Mouse (Mus musculus) stomach, embryonic 15.5 days (tissue): ENCODE results near the gene Mmel1. TPM values are rescaled to one million over a fixed set of nuclear protein-coding genes. Genes with fewer than 3 reads are reported as not detected.
A peak's percentile ranks its signal among the peaks of the same experiment; 100 is the strongest.

ENCODE experiments used
- ATAC-seq: fragments of 200-750 bp; cut with Nextera tagmentation; 2 replicates; pipeline ENCODE4 v1.8.0; 2017; ENCODE audit warnings: low read depth, moderate number of reproducible peaks, moderate TSS enrichment; ENCODE audit not compliant: insufficient read depth, low FRiP score
- H3K27ac ChIP-seq: fragments of 300-500 bp; sonication (generic); 2 replicates; pipeline ENCODE4 v1.5.1; 2015; ENCODE audit warnings: mild to moderate bottlenecking, inconsistent platforms
- H3K27me3 ChIP-seq: fragments of 300-500 bp; sonication (generic); replicated peaks from 2 replicates; pipeline ENCODE4 v1.6.1; 2015; ENCODE audit warnings: inconsistent platforms
- H3K36me3 ChIP-seq: fragments of 300-500 bp; sonication (generic); 2 replicates; pipeline ENCODE4 v1.6.1; 2015; ENCODE audit warnings: inconsistent platforms
- H3K4me1 ChIP-seq: fragments of 300-500 bp; sonication (generic); 2 replicates; pipeline ENCODE4 v1.6.1; 2015; ENCODE audit warnings: inconsistent platforms
- H3K4me2 ChIP-seq: fragments of 300-500 bp; sonication (generic); 2 replicates; pipeline ENCODE4 v1.6.1; 2015; ENCODE audit warnings: mild to moderate bottlenecking, inconsistent platforms
- H3K4me3 ChIP-seq: fragments of 300-500 bp; sonication (generic); replicated peaks from 2 replicates; pipeline ENCODE4 v1.5.1; 2015; ENCODE audit warnings: inconsistent platforms
- H3K9ac ChIP-seq: fragments of 300-500 bp; sonication (generic); 2 replicates; pipeline ENCODE4 v1.6.1; 2015; ENCODE audit warnings: inconsistent platforms
- H3K9me3 ChIP-seq: fragments of 300-500 bp; sonication (generic); 2 replicates; pipeline ENCODE4 v1.6.1; 2016; ENCODE audit warnings: inconsistent platforms
- WGBS: fragments of 180-500 bp; shearing (Covaris S2); methylation state at CpG from one replicate; pipeline ENCODE4 v1.1.7; 2015; 5-methylcytosine and 5-hydroxymethylcytosine counted together
- polyA plus RNA-seq: library from polyadenylated mRNA; unstranded; fragments of >200 nt; fragmentation: Nextera tagmentation; extraction: Ambion mirVana; gene quantifications from 2 replicates; pipeline ENCODE4 v1.2.1, GENCODE M21; 2015

Mmel1 gene
- polyA plus RNA-seq, 1 experiment from 2014 or later = 0.21 TPM

GRCm38 (mm10) chr4:154853881-154854280 lies 15.5 kb upstream of the Mmel1 start:
- H3K27me3 ChIP-seq = peaks cover 22% of the 10 kb centered on the region
- H3K9me3 ChIP-seq = no peaks in the 10 kb centered on the region
- no peaks in the 10 kb centered on the region for H3K36me3 ChIP-seq
- no peak overlapping the region for H3K4me2 ChIP-seq
- H3K27ac ChIP-seq = no peak overlapping the region
- no peak for ATAC-seq
- WGBS = 63% methylated on average over 4 of the region's 4 CpGs
- no peak overlapping the region for H3K4me3 ChIP-seq
- peaks cover 5% of the 10 kb centered on the region; the same call in 1 of the 2 replicates for H3K4me1 ChIP-seq
- H3K9ac ChIP-seq = no peak overlapping the region

DNA sequence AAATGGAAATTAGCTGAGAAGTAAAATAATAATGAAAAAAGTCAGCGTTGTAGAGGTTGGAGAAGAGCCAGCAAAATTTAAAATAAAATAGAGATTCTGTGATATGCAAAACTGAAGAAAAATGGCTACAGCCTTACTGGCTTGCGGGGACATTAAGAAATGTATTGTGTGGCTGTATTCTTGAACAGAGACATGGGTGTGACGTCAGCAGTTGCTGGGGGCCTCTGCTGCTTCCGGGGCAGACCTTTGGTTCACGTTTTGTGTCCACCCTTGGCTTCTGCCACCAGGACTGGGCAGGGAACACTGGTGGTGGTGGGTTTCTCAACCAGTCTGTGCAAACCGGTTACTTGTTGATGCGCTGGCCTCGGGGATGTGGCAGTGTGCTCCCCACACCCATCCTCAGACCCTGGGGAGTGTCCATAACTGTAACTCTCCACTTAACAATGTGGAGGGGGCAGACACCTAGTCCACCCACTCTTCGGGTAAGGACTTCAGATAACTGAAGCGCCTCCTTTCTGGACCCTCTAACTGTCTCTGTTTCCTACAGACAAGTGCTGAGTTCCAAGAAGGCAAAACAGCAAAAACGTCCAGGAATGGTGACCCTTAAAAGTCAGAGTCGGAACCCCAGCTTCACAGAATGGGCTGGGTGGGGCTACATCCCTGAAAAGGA lies 14.6 kb upstream of the Mmel1 start:
- H3K9ac ChIP-seq = no peak overlapping the region
- H3K9me3 ChIP-seq = no peaks in the 10 kb centered on the region
- no peak overlapping the region for H3K27ac ChIP-seq
- H3K4me1 ChIP-seq = peaks cover 5% of the 10 kb centered on the region; the same call in 1 of the 2 replicates
- H3K4me3 ChIP-seq = no peak overlapping the region
- no peaks in the 10 kb centered on the region for H3K36me3 ChIP-seq
- H3K27me3 ChIP-seq = peaks cover 22% of the 10 kb centered on the region
- WGBS = 54% methylated on average over 12 of the region's 12 CpGs
- no peak for ATAC-seq
- no peak overlapping the region for H3K4me2 ChIP-seq

- peak; percentile 89 for ATAC-seq
- WGBS = under 1% methylated on average over 109 of the region's 110 CpGs
Observed at GRCm38 (mm10) chr4:154855721-154856479, 13.5 kb upstream of the Mmel1 start.

DNA sequence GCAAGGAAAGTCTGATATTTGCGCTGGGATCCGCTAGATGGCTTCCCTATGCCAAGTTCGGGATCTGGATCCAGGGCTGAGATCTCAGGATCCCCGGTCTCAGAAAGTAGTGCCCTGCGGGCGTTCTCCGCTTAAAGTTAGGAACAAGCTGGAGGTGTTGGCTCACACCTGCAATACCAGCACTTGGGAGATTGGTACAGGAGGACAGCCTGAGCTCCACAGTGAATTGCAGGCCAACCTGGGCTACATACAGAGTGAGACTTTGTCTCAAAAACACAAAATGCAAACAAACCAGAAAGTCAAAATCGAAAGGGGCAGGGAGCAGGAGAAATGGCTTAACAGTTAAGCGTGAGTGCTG lies 12.9 kb upstream of the Mmel1 start:
- Histone ChIP-seq H3K9ac (no peak overlapping the region), H3K27me3 (peaks cover 22% of the 10 kb centered on the region), H3K4me1 (peaks cover 5% of the 10 kb centered on the region; the same call in 1 of the 2 replicates), H3K9me3 (no peaks in the 10 kb centered on the region), H3K36me3 (no peaks in the 10 kb centered on the region), H3K4me3 (peak overlapping the region; percentile 52), H3K4me2 (peak overlapping the region; percentile 97), H3K27ac (no peak overlapping the region)
- no peak for ATAC-seq
- WGBS = 13% methylated on average over 9 of the region's 9 CpGs

More at GRCm38 (mm10) chr4:154855721-154856479, 13.5 kb upstream of the Mmel1 start:
- Histone ChIP-seq H3K4me2 (peak overlapping the region; percentile 97), H3K9ac (0 out of 2 replicates have a peak overlapping the region, but pooled peaks have one; percentile 6), H3K36me3 (no peaks in the 10 kb centered on the region), H3K9me3 (no peaks in the 10 kb centered on the region), H3K27me3 (peaks cover 22% of the 10 kb centered on the region), H3K27ac (no peak overlapping the region), H3K4me3 (peak overlapping the region; percentile 52), H3K4me1 (peaks cover 5% of the 10 kb centered on the region; the same call in 1 of the 2 replicates)

DNA sequence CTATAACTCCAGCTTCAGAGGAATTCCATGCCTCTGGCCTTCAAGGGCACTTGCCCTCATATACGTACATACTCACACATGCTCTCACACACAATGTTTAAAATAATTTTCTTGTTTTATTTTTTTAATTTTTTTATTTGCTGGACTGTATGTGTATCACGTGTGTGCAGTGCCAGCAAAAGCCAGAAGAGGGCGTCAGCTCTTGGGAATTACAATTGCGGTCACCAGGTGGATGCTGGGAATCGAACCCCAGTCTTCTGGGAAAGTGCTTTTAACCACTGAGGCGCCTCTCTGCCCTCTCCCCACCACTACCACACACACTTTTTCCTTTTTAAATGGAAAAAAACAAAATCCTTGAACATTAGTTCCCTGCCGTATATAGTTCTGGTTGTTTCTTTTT lies 12.5 kb upstream of the Mmel1 start:
- WGBS = 81% methylated on average over 7 of the region's 7 CpGs
- no peak overlapping the region for H3K9ac ChIP-seq
- H3K27me3 ChIP-seq = peaks cover 22% of the 10 kb centered on the region
- no peaks in the 10 kb centered on the region for H3K9me3 ChIP-seq
- H3K4me2 ChIP-seq = peak overlapping the region; percentile 97
- peaks cover 5% of the 10 kb centered on the region; the same call in 1 of the 2 replicates for H3K4me1 ChIP-seq
- ATAC-seq = no peak
- peak overlapping the region; percentile 52; the same call in 1 of the 2 replicates for H3K4me3 ChIP-seq
- H3K27ac ChIP-seq = no peak overlapping the region
- H3K36me3 ChIP-seq = no peaks in the 10 kb centered on the region

GRCm38 (mm10) chr4:154857366-154858240 lies 11.8 kb upstream of the Mmel1 start:
- Histone ChIP-seq H3K4me2 (no peak overlapping the region), H3K27me3 (peaks cover 22% of the 10 kb centered on the region), H3K27ac (no peak overlapping the region), H3K9me3 (no peaks in the 10 kb centered on the region), H3K4me1 (peaks cover 5% of the 10 kb centered on the region; the same call in 1 of the 2 replicates), H3K4me3 (no peak overlapping the region), H3K36me3 (no peaks in the 10 kb centered on the region), H3K9ac (no peak overlapping the region)
- ATAC-seq = no peak
- WGBS = 76% methylated on average over 10 of the region's 10 CpGs

DNA sequence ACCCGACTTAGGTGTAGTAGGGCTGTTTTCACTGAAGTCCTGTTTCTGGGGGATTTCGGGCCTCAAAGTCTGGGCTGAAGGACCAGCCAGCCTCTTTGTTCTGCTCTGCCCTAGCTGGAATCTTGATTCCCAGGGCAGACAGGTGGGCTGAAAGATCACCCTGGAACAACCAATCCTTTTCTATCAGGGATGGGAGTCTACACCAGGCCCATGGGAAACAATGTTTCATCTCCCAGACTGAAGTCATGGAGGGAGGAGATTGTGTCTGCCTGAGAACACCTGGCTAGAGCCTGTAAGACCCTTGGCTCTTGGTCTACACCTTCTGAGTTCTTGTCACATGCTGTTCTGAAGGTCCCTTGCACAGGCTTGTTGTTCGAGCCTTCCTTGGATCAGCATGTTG lies 10.8 kb upstream of the Mmel1 start:
- H3K27me3 ChIP-seq = peaks cover 22% of the 10 kb centered on the region
- H3K9ac ChIP-seq = no peak overlapping the region
- H3K4me1 ChIP-seq = peaks cover 5% of the 10 kb centered on the region; the same call in 1 of the 2 replicates
- H3K36me3 ChIP-seq = no peaks in the 10 kb centered on the region
- no peak overlapping the region for H3K4me2 ChIP-seq
- WGBS = 72% methylated on average over 3 of the region's 3 CpGs
- no peaks in the 10 kb centered on the region for H3K9me3 ChIP-seq
- no peak overlapping the region for H3K27ac ChIP-seq
- H3K4me3 ChIP-seq = no peak overlapping the region
- no peak for ATAC-seq

DNA sequence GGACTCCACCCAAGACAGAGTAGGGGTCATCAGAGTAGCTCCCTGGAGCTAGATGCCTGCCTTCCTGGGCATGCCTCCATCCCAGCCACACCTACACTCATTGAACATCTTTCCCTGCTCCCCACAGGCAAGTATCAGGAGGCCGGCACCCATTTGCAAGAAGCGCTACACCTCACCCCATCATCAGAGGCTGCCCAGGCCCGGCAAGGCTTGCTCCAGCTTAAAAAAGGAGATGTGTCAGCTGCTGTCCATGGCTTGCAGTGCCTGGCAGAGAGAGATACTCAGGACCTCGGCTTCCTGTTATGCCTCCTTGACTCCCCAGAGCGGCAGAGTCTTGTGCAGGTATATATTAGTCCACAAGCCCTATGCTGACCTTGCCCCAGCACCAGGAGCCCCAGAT lies 7.4 kb upstream of the Mmel1 start:
- Histone ChIP-seq H3K4me3 (no peak overlapping the region), H3K27ac (no peak overlapping the region), H3K9ac (no peak overlapping the region), H3K36me3 (no peaks in the 10 kb centered on the region), H3K27me3 (no peaks in the 10 kb centered on the region; the same call in 1 of the 2 replicates), H3K4me1 (peaks cover 10% of the 10 kb centered on the region), H3K4me2 (no peak overlapping the region), H3K9me3 (no peaks in the 10 kb centered on the region)
- WGBS = 70% methylated on average over 5 of the region's 5 CpGs
- ATAC-seq = no peak

GRCm38 (mm10) chr4:154863436-154863935 lies 5.9 kb upstream of the Mmel1 start:
- H3K9ac ChIP-seq = no peak overlapping the region
- ATAC-seq = no peak
- no peak overlapping the region for H3K4me3 ChIP-seq
- H3K36me3 ChIP-seq = no peaks in the 10 kb centered on the region
- H3K4me2 ChIP-seq = peak overlapping the region; percentile 63; the same call in 1 of the 2 replicates
- WGBS = 82% methylated on average over 3 of the region's 3 CpGs
- H3K27me3 ChIP-seq = no peaks in the 10 kb centered on the region
- H3K4me1 ChIP-seq = peaks cover 10% of the 10 kb centered on the region
- H3K27ac ChIP-seq = no peak overlapping the region
- no peaks in the 10 kb centered on the region for H3K9me3 ChIP-seq

DNA sequence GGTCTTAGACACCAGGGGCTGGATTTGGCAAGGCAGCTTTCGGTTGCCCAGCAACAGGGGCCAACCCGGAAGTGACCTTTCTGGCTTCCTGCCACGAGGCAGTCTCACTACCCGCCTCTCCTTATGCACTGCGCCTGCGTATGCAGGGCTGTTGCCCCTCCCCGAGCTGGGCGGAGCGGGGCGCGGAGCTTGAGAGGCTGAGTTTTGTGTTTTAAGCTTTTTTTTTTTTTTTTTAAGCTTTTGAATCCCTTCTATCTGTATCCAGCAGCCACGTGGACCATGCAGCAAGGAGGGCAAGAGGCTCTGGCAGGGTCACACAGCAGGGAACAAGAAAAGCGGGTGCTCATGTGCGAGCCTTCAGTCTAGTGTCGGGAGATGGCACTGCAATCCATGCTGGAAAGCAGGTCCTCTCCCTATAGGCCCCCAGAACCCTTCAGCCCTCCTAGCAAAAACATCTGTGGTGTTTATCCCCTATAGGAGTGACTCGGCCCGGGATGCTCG lies 5.1 kb upstream of the Mmel1 start:
- H3K27me3 ChIP-seq = no peaks in the 10 kb centered on the region
- H3K4me3 ChIP-seq = peak overlapping the region; percentile 39
- peak overlapping the region; percentile 75 for H3K27ac ChIP-seq
- peak; percentile 90 for ATAC-seq
- WGBS = 2% methylated on average over 18 of the region's 18 CpGs
- no peaks in the 10 kb centered on the region for H3K9me3 ChIP-seq
- no peaks in the 10 kb centered on the region for H3K36me3 ChIP-seq
- peak overlapping the region; percentile 63 for H3K4me2 ChIP-seq
- peaks cover 10% of the 10 kb centered on the region for H3K4me1 ChIP-seq
- H3K9ac ChIP-seq = no peak overlapping the region
